Mouse (Mus musculus): ENCODE measurements around the gene Hes5. TPM values are rescaled to one million over a fixed set of nuclear protein-coding genes. Genes with fewer than 3 reads are reported as not detected.
A peak's percentile ranks its signal among the peaks of the same experiment; 100 is the strongest.

The Hes5 gene
- polyA plus RNA-seq, 1 experiment from 2014 or later = 601 TPM

- 0 out of 2 replicates have a peak overlapping the region, but pooled peaks have one; percentile 23 for H3K27ac ChIP-seq
- peaks cover 58% of the 10 kb centered on the region for H3K36me3 ChIP-seq
- no peaks in the 10 kb centered on the region for H3K9me3 ChIP-seq
- peaks cover 28% of the 10 kb centered on the region for H3K27me3 ChIP-seq (ENCODE audit: insufficient read depth, poor library complexity, severe bottlenecking)
- H3K4me1 ChIP-seq (replicated peaks) = peaks cover 46% of the 10 kb centered on the region
- WGBS = 55% methylated on average over 7 of the region's 7 CpGs
- peak; percentile 67 for DNase-seq (ENCODE audit: low spot score)
- H3K4me3 ChIP-seq = no peak overlapping the region
Measured at GRCm38 (mm10) chr4:154981530-154981929, 20.8 kb downstream of the Hes5 start.

GRCm38 (mm10) chr4:154982247-154983120, 21.8 kb downstream of the Hes5 start:
- Histone ChIP-seq H3K27ac (0 out of 2 replicates have a peak overlapping the region, but pooled peaks have one; percentile 23), H3K4me3 (no peak overlapping the region), H3K27me3 (ENCODE audit: insufficient read depth, poor library complexity, severe bottlenecking) (peaks cover 37% of the 10 kb centered on the region), H3K4me1 (replicated peaks) (peaks cover 56% of the 10 kb centered on the region), H3K36me3 (peaks cover 49% of the 10 kb centered on the region), H3K9me3 (no peaks in the 10 kb centered on the region)
- 76% methylated on average over 19 of the region's 19 CpGs for WGBS
- DNase-seq (ENCODE audit: low spot score) = peak; percentile 10

GRCm38 (mm10) chr4:154983767-154984166, 23.0 kb downstream of the Hes5 start:
- Histone ChIP-seq H3K4me3 (peak overlapping the region; percentile 13; the same call in 1 of the 2 replicates), H3K27ac (peak overlapping the region; percentile 75), H3K9me3 (no peaks in the 10 kb centered on the region), H3K4me1 (replicated peaks) (peaks cover 56% of the 10 kb centered on the region), H3K27me3 (ENCODE audit: insufficient read depth, poor library complexity, severe bottlenecking) (peaks cover 44% of the 10 kb centered on the region), H3K36me3 (peaks cover 36% of the 10 kb centered on the region)
- no peak for DNase-seq (ENCODE audit: low spot score)
- WGBS = 19% methylated on average over 24 of the region's 24 CpGs

GRCm38 (mm10) chr4:154985151-154985777, 24.5 kb downstream of the Hes5 start:
- Histone ChIP-seq H3K36me3 (peaks cover 21% of the 10 kb centered on the region), H3K27ac (peak overlapping the region; percentile 85), H3K4me3 (0 out of 2 replicates have a peak overlapping the region, but pooled peaks have one; percentile 30), H3K27me3 (ENCODE audit: insufficient read depth, poor library complexity, severe bottlenecking) (peaks cover 45% of the 10 kb centered on the region), H3K4me1 (replicated peaks) (peaks cover 56% of the 10 kb centered on the region), H3K9me3 (no peaks in the 10 kb centered on the region)
- WGBS = 60% methylated on average over 5 of the region's 5 CpGs
- DNase-seq (ENCODE audit: low spot score) = peak; percentile 44

GRCm38 (mm10) chr4:154986096-154986495, 25.4 kb downstream of the Hes5 start:
- Histone ChIP-seq H3K27me3 (ENCODE audit: insufficient read depth, poor library complexity, severe bottlenecking) (peaks cover 45% of the 10 kb centered on the region), H3K27ac (peak overlapping the region; percentile 85), H3K4me1 (replicated peaks) (peaks cover 56% of the 10 kb centered on the region), H3K36me3 (peaks cover 13% of the 10 kb centered on the region), H3K4me3 (peak overlapping the region; percentile 30), H3K9me3 (no peaks in the 10 kb centered on the region)
- DNase-seq (ENCODE audit: low spot score) = peak; percentile 74
- WGBS = 26% methylated on average over 17 of the region's 17 CpGs

GRCm38 (mm10) chr4:154986750-154987149, 26.0 kb downstream of the Hes5 start:
- WGBS = 69% methylated on average over 15 of the region's 15 CpGs
- peaks cover 6% of the 10 kb centered on the region for H3K36me3 ChIP-seq
- H3K27me3 ChIP-seq (ENCODE audit: insufficient read depth, poor library complexity, severe bottlenecking) = peaks cover 47% of the 10 kb centered on the region
- H3K4me1 ChIP-seq (replicated peaks) = peaks cover 50% of the 10 kb centered on the region
- peak overlapping the region; percentile 85 for H3K27ac ChIP-seq
- DNase-seq (ENCODE audit: low spot score) = peak; percentile 19
- H3K4me3 ChIP-seq = no peak overlapping the region; the same call in 1 of the 2 replicates
- H3K9me3 ChIP-seq = no peaks in the 10 kb centered on the region

- Histone ChIP-seq H3K9me3 (no peaks in the 10 kb centered on the region), H3K4me3 (no peak overlapping the region), H3K4me1 (replicated peaks) (peaks cover 27% of the 10 kb centered on the region), H3K27ac (no peak overlapping the region), H3K27me3 (ENCODE audit: insufficient read depth, poor library complexity, severe bottlenecking) (peaks cover 6% of the 10 kb centered on the region), H3K36me3 (no peaks in the 10 kb centered on the region)
- no peak for DNase-seq (ENCODE audit: low spot score)
- 80% methylated on average over 4 of the region's 4 CpGs for WGBS
Measured at GRCm38 (mm10) chr4:154994876-154995275, 34.2 kb downstream of the Hes5 start.

GRCm38 (mm10) chr4:154996572-154997154, 35.9 kb downstream of the Hes5 start:
- H3K36me3 ChIP-seq = no peaks in the 10 kb centered on the region
- H3K9me3 ChIP-seq = no peaks in the 10 kb centered on the region
- 41% methylated on average over 8 of the region's 8 CpGs for WGBS
- DNase-seq (ENCODE audit: low spot score) = no peak
- H3K27me3 ChIP-seq (ENCODE audit: insufficient read depth, poor library complexity, severe bottlenecking) = peaks cover 6% of the 10 kb centered on the region
- no peak overlapping the region for H3K4me3 ChIP-seq
- peak overlapping the region; percentile 78 for H3K27ac ChIP-seq
- peaks cover 35% of the 10 kb centered on the region for H3K4me1 ChIP-seq (replicated peaks)

- H3K4me1 ChIP-seq (replicated peaks) = peaks cover 30% of the 10 kb centered on the region
- no peak overlapping the region for H3K4me3 ChIP-seq
- no peak for DNase-seq (ENCODE audit: low spot score)
- no peaks in the 10 kb centered on the region; the same call in 1 of the 2 replicates for H3K27me3 ChIP-seq (ENCODE audit: insufficient read depth, poor library complexity, severe bottlenecking)
- H3K27ac ChIP-seq = no peak overlapping the region
- H3K9me3 ChIP-seq = no peaks in the 10 kb centered on the region
- 88% methylated on average over 5 of the region's 5 CpGs for WGBS
- no peaks in the 10 kb centered on the region for H3K36me3 ChIP-seq
Measured at GRCm38 (mm10) chr4:154999379-154999778, 38.7 kb downstream of the Hes5 start.

GRCm38 (mm10) chr4:155005278-155005677, 44.6 kb downstream of the Hes5 start:
- WGBS = 91% methylated on average over 3 of the region's 3 CpGs
- no peaks in the 10 kb centered on the region for H3K36me3 ChIP-seq
- H3K27ac ChIP-seq = no peak overlapping the region
- H3K9me3 ChIP-seq = no peaks in the 10 kb centered on the region
- H3K4me3 ChIP-seq = no peak overlapping the region
- peaks cover 17% of the 10 kb centered on the region for H3K4me1 ChIP-seq (replicated peaks)
- no peak for DNase-seq (ENCODE audit: low spot score)
- no peaks in the 10 kb centered on the region; the same call in 1 of the 2 replicates for H3K27me3 ChIP-seq (ENCODE audit: insufficient read depth, poor library complexity, severe bottlenecking)

GRCm38 (mm10) chr4:155006296-155006695, 45.6 kb downstream of the Hes5 start:
- Histone ChIP-seq H3K27me3 (ENCODE audit: insufficient read depth, poor library complexity, severe bottlenecking) (no peaks in the 10 kb centered on the region), H3K27ac (no peak overlapping the region), H3K36me3 (no peaks in the 10 kb centered on the region), H3K4me1 (replicated peaks) (0 out of 2 replicates have a peak, but pooled peaks cover 12% of the 10 kb centered on the region), H3K9me3 (no peaks in the 10 kb centered on the region), H3K4me3 (no peak overlapping the region)
- WGBS = 68% methylated on average over 10 of the region's 10 CpGs
- no peak for DNase-seq (ENCODE audit: low spot score)

- peaks cover 19% of the 10 kb centered on the region; the same call in 1 of the 2 replicates for H3K4me1 ChIP-seq (replicated peaks)
- no peak for DNase-seq (ENCODE audit: low spot score)
- no peak overlapping the region for H3K27ac ChIP-seq
- 87% methylated on average over 3 of the region's 3 CpGs for WGBS
- H3K9me3 ChIP-seq = no peaks in the 10 kb centered on the region
- no peaks in the 10 kb centered on the region for H3K36me3 ChIP-seq
- no peak overlapping the region for H3K4me3 ChIP-seq
- no peaks in the 10 kb centered on the region for H3K27me3 ChIP-seq (ENCODE audit: insufficient read depth, poor library complexity, severe bottlenecking)
Measured at GRCm38 (mm10) chr4:155007641-155008040, 46.9 kb downstream of the Hes5 start.
